Mouse (Mus musculus) liver, embryonic 12.5 days (tissue): ENCODE data around the gene Kcnn3. TPM values are rescaled to one million over a fixed set of nuclear protein-coding genes. Genes with fewer than 3 reads are reported as not detected.

Source experiments
- ATAC-seq: fragments of 200-750 bp; cut with Nextera tagmentation; 2 replicates; pipeline ENCODE4 v1.8.0; 2017; ENCODE audit warnings: moderate number of reproducible peaks, mild to moderate bottlenecking, moderate library complexity
- H3K27ac ChIP-seq: fragments of 300-500 bp; sonication (generic); 2 replicates; pipeline ENCODE4 v1.5.1; 2016; ENCODE audit warnings: mild to moderate bottlenecking
- H3K27me3 ChIP-seq: fragments of 300-500 bp; sonication (generic); replicated peaks from 2 replicates; pipeline ENCODE4 v1.6.1; 2016; ENCODE audit warnings: mild to moderate bottlenecking, moderate library complexity
- H3K36me3 ChIP-seq: fragments of 300-500 bp; sonication (generic); 2 replicates; pipeline ENCODE4 v1.6.1; 2016; ENCODE audit warnings: mild to moderate bottlenecking, moderate library complexity
- H3K4me1 ChIP-seq: fragments of 300-500 bp; sonication (generic); 2 replicates; pipeline ENCODE4 v1.6.1; 2016
- H3K4me2 ChIP-seq: fragments of 300-500 bp; sonication (generic); 2 replicates; pipeline ENCODE4 v1.6.1; 2016; ENCODE audit warnings: mild to moderate bottlenecking, moderate library complexity
- H3K4me3 ChIP-seq: fragments of 300-500 bp; sonication (generic); 2 replicates; pipeline ENCODE4 v1.5.1; 2016; ENCODE audit warnings: mild to moderate bottlenecking, moderate library complexity
- H3K9ac ChIP-seq: fragments of 300-500 bp; sonication (generic); 2 replicates; pipeline ENCODE4 v1.6.1; 2016; ENCODE audit warnings: mild to moderate bottlenecking, moderate library complexity
- H3K9me3 ChIP-seq: fragments of 300-500 bp; sonication (generic); replicated peaks from 2 replicates; pipeline ENCODE4 v1.6.1; 2016; ENCODE audit warnings: mild to moderate bottlenecking, moderate library complexity
- WGBS: fragments of 180-500 bp; shearing (Covaris S2); methylation state at CpG from one replicate; pipeline ENCODE4 v1.1.7; 2016; ENCODE audit not compliant: insufficient replicate concordance; 5-methylcytosine and 5-hydroxymethylcytosine counted together
- polyA plus RNA-seq: library from polyadenylated mRNA; unstranded; fragments of >200 nt; fragmentation: Nextera tagmentation; extraction: Ambion mirVana; gene quantifications from 2 replicates; pipeline ENCODE4 v1.2.1, GENCODE M21; 2016

Gene Kcnn3
- polyA plus RNA-seq, 1 experiment from 2014 or later: not detected

DNA sequence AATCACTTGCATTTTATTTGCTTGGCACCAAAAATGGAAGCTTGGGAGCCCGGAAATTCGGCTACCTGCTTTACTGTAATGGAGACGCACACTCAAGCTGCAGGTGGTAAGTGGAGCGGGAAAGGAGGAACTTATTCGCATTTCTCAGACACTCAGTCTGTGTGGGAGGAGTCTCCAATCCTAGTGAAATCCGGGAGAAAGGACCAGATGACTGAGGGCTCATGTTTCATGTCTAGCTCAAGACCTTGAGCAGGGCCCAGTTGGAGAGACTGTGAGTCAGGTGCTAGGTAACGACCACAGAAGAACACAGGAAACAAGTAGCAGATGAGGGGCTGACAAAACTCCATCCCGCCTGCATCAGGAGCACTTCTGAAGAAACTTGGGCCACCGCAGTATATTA lies 171.8 kb downstream of the Kcnn3 start:
- ATAC-seq: no peak

GRCm38 (mm10) chr3:89696152-89696821 lies 176.3 kb downstream of the Kcnn3 start:
- Histone ChIP-seq H3K27me3 (no peaks in the 10 kb centered on the region), H3K27ac (no peak overlapping the region), H3K4me1 (no peaks in the 10 kb centered on the region), H3K4me2 (no peak overlapping the region), H3K36me3 (no peaks in the 10 kb centered on the region), H3K9ac (no peak overlapping the region), H3K4me3 (no peak overlapping the region), H3K9me3 (no peaks in the 10 kb centered on the region)
- no peak for ATAC-seq
- WGBS: 68% methylated on average over 12 of the region's 12 CpGs

More for the DNA sequence above, 171.8 kb downstream of the Kcnn3 start:
- no peaks in the 10 kb centered on the region for H3K4me1 ChIP-seq
- 0 out of 2 replicates have a peak, but pooled peaks cover 4% of the 10 kb centered on the region for H3K9me3 ChIP-seq
- H3K9ac ChIP-seq: no peak overlapping the region
- H3K4me2 ChIP-seq: no peak overlapping the region
- H3K27ac ChIP-seq: no peak overlapping the region
- no peaks in the 10 kb centered on the region for H3K36me3 ChIP-seq
- H3K4me3 ChIP-seq: no peak overlapping the region
- 54% methylated on average over 9 of the region's 9 CpGs for WGBS
- H3K27me3 ChIP-seq: peaks cover 27% of the 10 kb centered on the region

GRCm38 (mm10) chr3:89698958-89699357 lies 179.0 kb downstream of the Kcnn3 start:
- H3K4me1 ChIP-seq: no peaks in the 10 kb centered on the region
- H3K27ac ChIP-seq: no peak overlapping the region
- H3K4me3 ChIP-seq: no peak overlapping the region
- H3K27me3 ChIP-seq: peaks cover 6% of the 10 kb centered on the region; the same call in 1 of the 2 replicates
- no peaks in the 10 kb centered on the region for H3K36me3 ChIP-seq
- WGBS: 81% methylated on average over 1 of the region's 1 CpGs
- H3K4me2 ChIP-seq: no peak overlapping the region
- ATAC-seq: no peak
- no peaks in the 10 kb centered on the region for H3K9me3 ChIP-seq
- no peak overlapping the region for H3K9ac ChIP-seq

DNA sequence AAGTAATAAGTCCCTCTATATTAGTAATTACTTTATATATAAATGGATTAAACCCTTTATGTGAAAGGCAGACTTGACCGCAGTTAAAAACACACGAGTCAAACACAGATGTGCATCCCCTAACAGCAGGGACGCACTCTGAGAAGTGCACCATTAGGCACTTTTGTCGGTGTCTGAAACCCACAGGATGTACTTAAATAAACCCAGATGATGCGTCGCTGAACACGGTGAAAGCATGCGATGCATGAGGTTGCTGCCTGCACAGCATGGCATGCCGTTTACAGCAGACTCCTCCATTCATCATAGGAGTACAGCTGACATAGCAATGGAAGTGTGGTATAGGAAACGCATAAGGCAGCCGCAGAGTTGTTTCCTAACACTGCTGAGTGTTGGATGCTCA lies 180.5 kb downstream of the Kcnn3 start:
- Histone ChIP-seq H3K27ac (no peak overlapping the region), H3K4me3 (no peak overlapping the region), H3K9me3 (no peaks in the 10 kb centered on the region), H3K27me3 (peaks cover 8% of the 10 kb centered on the region), H3K9ac (no peak overlapping the region), H3K4me2 (no peak overlapping the region), H3K4me1 (no peaks in the 10 kb centered on the region), H3K36me3 (no peaks in the 10 kb centered on the region)
- no peak for ATAC-seq
- 75% methylated on average over 11 of the region's 11 CpGs for WGBS

DNA sequence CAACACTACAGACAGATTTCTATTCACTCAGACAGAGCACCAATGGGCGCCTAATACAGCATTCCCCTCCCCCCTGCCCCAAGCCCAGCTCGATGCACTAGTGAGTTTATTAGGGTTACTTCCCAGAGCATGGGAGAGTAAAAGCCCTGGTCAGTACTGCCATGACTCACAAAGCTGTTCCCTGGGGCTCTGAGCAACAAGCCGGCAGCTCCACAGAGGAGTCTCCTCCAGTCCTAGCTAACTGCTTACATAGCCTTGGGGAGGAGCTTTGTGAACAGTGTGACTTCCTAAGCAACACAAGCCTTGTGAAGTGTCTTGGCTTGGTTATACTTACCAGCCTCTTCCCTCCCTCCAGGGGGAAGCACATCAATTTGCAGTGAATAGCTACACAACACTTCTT lies 183.6 kb downstream of the Kcnn3 start:
- Histone ChIP-seq H3K27me3 (peaks cover 10% of the 10 kb centered on the region), H3K9me3 (no peaks in the 10 kb centered on the region), H3K9ac (no peak overlapping the region), H3K4me3 (no peak overlapping the region), H3K27ac (no peak overlapping the region), H3K36me3 (no peaks in the 10 kb centered on the region), H3K4me2 (no peak overlapping the region), H3K4me1 (no peaks in the 10 kb centered on the region)
- ATAC-seq: no peak
- 36% methylated on average over 3 of the region's 3 CpGs for WGBS

GRCm38 (mm10) chr3:89704064-89704463 lies 184.1 kb downstream of the Kcnn3 start:
- H3K4me3 ChIP-seq: no peak overlapping the region
- H3K36me3 ChIP-seq: no peaks in the 10 kb centered on the region
- peaks cover 10% of the 10 kb centered on the region for H3K27me3 ChIP-seq
- no peak overlapping the region for H3K27ac ChIP-seq
- 60% methylated on average over 6 of the region's 6 CpGs for WGBS
- no peaks in the 10 kb centered on the region for H3K9me3 ChIP-seq
- no peaks in the 10 kb centered on the region for H3K4me1 ChIP-seq
- no peak for ATAC-seq
- H3K9ac ChIP-seq: no peak overlapping the region
- H3K4me2 ChIP-seq: no peak overlapping the region

- WGBS: 6% methylated on average over 28 of the region's 28 CpGs
- H3K27me3 ChIP-seq: peaks cover 21% of the 10 kb centered on the region
- ATAC-seq: peak; percentile 54; the same call in 1 of the 2 replicates
- H3K4me2 ChIP-seq: peak within 1 kb of the TSS; percentile 89
- H3K27ac ChIP-seq: no peak within 1 kb of the TSS
- no peaks in the 10 kb centered on the region for H3K9me3 ChIP-seq
- peaks cover 28% of the 10 kb centered on the region for H3K4me1 ChIP-seq
- H3K9ac ChIP-seq: peak within 1 kb of the TSS; percentile 73
- peak within 1 kb of the TSS; percentile 70 for H3K4me3 ChIP-seq
- H3K36me3 ChIP-seq: no peaks in the 10 kb centered on the region
Observed at GRCm38 (mm10) chr3:89714359-89715206, 194.6 kb downstream of the Kcnn3 start, which contains the start of gene Adar. TSS of gene Adar (plus strand) at chr3:89715022.

DNA sequence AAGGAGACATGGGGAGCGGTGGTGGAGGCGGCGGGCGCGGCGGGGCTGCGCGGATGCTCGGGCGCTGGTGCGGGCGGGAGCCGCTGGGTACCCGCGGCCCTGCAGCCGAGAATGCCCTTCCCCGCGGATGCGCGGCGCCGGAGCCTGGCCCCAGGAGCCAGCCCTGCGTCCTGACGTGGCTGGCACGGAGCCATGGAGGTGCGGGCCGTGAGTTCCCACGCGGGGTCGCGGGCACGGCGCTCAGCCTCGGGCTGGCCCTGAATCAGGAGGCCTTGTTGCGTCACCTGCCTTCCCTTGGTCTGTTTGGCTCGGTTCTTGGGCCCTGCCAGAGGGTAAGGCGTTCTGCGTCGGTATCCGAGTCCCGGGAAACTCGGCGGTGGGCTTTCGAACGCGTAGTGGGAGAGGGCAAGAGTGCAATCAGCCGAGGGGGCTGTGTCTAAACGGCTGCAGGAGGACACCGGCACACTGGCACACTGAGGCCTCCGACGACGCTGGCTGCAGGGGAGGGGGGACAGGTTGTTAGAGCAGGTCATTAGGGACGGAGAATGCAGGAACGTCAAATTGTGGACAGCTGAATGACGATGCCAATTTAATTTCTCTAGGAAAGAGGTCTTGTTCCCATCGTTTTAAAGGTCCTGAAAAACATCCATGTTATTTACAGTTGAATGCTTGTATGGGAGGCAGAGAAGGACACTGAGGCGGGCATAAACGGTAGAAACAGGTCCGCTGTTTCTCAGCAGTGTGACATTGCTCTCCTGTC lies 195.4 kb downstream of the Kcnn3 start:
- Histone ChIP-seq H3K9me3 (no peaks in the 10 kb centered on the region), H3K9ac (peak overlapping the region; percentile 73), H3K4me2 (peak overlapping the region; percentile 89), H3K4me1 (peaks cover 28% of the 10 kb centered on the region), H3K27me3 (peaks cover 21% of the 10 kb centered on the region), H3K36me3 (no peaks in the 10 kb centered on the region), H3K27ac (no peak overlapping the region), H3K4me3 (peak overlapping the region; percentile 70)
- 2% methylated on average over 59 of the region's 59 CpGs for WGBS
- peak; percentile 46; the same call in 1 of the 2 replicates for ATAC-seq

DNA sequence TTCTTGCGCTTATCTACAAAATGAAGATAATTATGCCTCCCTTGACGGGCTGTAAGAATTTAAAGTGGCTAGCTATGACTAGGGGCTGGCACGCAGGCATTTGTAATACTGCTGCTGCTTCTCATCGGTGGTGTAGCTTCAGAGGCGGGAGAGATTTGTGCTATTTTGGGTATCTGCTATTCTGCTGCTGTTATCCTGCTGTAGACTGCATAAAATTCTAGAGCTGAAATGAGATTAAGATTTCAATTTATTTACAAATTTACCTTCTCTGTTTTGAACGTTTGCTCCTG lies 195.9 kb downstream of the Kcnn3 start:
- H3K4me2 ChIP-seq: peak overlapping the region; percentile 89
- 46% methylated on average over 6 of the region's 6 CpGs for WGBS
- H3K4me1 ChIP-seq: peaks cover 28% of the 10 kb centered on the region
- H3K9ac ChIP-seq: 0 out of 2 replicates have a peak overlapping the region, but pooled peaks have one; percentile 73
- no peaks in the 10 kb centered on the region for H3K9me3 ChIP-seq
- no peaks in the 10 kb centered on the region for H3K36me3 ChIP-seq
- H3K27ac ChIP-seq: no peak overlapping the region
- H3K4me3 ChIP-seq: peak overlapping the region; percentile 70
- ATAC-seq: no peak
- peaks cover 20% of the 10 kb centered on the region for H3K27me3 ChIP-seq

DNA sequence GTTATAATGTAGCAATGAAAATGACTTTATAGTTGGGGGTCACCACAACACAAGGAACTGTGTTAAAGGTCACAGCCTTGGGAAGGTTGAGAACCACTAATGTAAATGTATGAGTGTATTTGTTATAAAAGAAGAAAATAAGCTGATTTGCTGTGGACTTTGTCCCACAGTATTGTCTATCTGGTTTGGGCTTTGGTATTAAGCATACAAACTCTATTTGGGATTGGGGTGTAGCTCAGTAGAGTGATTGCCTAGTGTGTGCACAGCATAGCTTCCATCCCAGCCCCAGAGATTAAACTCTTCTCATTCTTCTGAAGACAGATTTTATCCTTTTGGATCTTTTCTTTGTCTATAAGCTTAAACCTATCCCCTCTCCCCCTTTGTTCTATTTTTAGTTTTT lies 202.1 kb downstream of the Kcnn3 start:
- H3K9me3 ChIP-seq: no peaks in the 10 kb centered on the region
- no peak overlapping the region for H3K4me3 ChIP-seq
- no peak overlapping the region for H3K27ac ChIP-seq
- H3K27me3 ChIP-seq: no peaks in the 10 kb centered on the region
- H3K36me3 ChIP-seq: no peaks in the 10 kb centered on the region
- no peak overlapping the region for H3K9ac ChIP-seq
- H3K4me1 ChIP-seq: peaks cover 14% of the 10 kb centered on the region
- no peak overlapping the region for H3K4me2 ChIP-seq
- no peak for ATAC-seq

- no peak for ATAC-seq
- Histone ChIP-seq H3K4me3 (no peak overlapping the region), H3K36me3 (no peaks in the 10 kb centered on the region), H3K4me1 (peaks cover 12% of the 10 kb centered on the region), H3K27ac (no peak overlapping the region), H3K9ac (no peak overlapping the region), H3K9me3 (no peaks in the 10 kb centered on the region), H3K4me2 (no peak overlapping the region), H3K27me3 (no peaks in the 10 kb centered on the region)
- 72% methylated on average over 7 of the region's 7 CpGs for WGBS
Observed at GRCm38 (mm10) chr3:89723400-89724084, 203.6 kb downstream of the Kcnn3 start.
